Mouse (Mus musculus): Measurements from ENCODE around the gene Lrtm2.

The Lrtm2 gene

DNA sequence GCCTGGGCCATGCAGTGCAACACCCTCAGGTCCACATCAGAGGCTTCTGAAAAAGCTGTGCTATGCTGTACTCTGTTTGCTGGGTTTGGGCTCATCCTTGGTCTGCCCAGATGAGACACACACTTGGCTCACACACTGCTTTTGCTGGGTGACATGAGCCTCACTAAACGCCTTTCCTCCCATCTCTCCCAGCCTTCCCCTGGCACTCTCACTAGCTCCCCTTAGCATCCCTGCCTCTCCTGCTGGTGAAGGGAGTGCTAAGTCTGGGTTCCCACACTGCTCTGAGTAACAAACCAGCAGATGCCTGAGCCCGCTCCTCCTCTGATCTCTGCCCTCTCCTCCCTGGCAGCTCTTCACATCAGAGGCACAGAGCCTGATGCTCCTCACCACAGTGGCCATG lies 53.9 kb downstream of the Lrtm2 start:
- in situ Hi-C loops (cut with MseI, MboI): no loop called here
